Mouse (Mus musculus): ENCODE measurements at regions not wholly inside any gene's neighbourhood (a gene's known extent, or its start where the extent isn't known, plus 50 kb on each side); places are given as distances from the start of the nearest gene placed in this dataset.

GRCm38 (mm10) chr11:71498299-71498698, 251.4 kb upstream of the Wscd1 start:
- no peak for TF ChIP-seq CTCF (IDR thresholded peaks at IDR 0.05; ENCODE audit: low read depth, low read length)
- no peak for TF ChIP-seq TAL1 (conservative IDR thresholded peaks at IDR 0.05; ENCODE audit: low read depth, low read length)
- no peak for TF ChIP-seq GATA1 (IDR thresholded peaks at IDR 0.05; ENCODE audit: borderline replicate concordance, low read length)
- no peak for TF ChIP-seq POLR2AphosphoS5 (IDR thresholded peaks at IDR 0.05; ENCODE audit: insufficient replicate concordance, low read depth, low read length)
- TF ChIP-seq GATA2 (IDR thresholded peaks at IDR 0.05; ENCODE audit: borderline replicate concordance, low read depth, low read length): no peak
